Mouse (Mus musculus) heart, adult 2 months (tissue): ENCODE data around the gene 4931440F15Rik.

Source experiments
- CTCF ChIP-seq: fragments of 200-600 bp; IDR thresholded peaks from 2 replicates; pipeline ENCODE4 v1.8.1; 2022; ENCODE audit warnings: antibody characterized with exemption, mild to moderate bottlenecking, moderate library complexity
- EP300 ChIP-seq: fragments of 200-500 bp; IDR thresholded peaks from 2 replicates; pipeline ENCODE4 v1.6.1; 2011; ENCODE audit warnings: low read depth, low read length, control low read depth; ENCODE audit not compliant: insufficient read depth
- POLR2A ChIP-seq: fragments of 200-500 bp; IDR thresholded peaks from 2 replicates; pipeline ENCODE4 v1.6.1; 2011; ENCODE audit warnings: mild to moderate bottlenecking, low read depth, low read length, control low read depth; ENCODE audit not compliant: insufficient read depth

GRCm38 (mm10) chr11:29774760-29775159 lies 50.7 kb downstream of the 4931440F15Rik start:
- TF ChIP-seq CTCF: no peak
- no peak for TF ChIP-seq EP300
- no peak for TF ChIP-seq POLR2A
